Mouse (Mus musculus) heart, embryonic 10.5 days (tissue): ENCODE results near the gene Gdi1. TPM values are rescaled to one million over a fixed set of nuclear protein-coding genes. Genes with fewer than 3 reads are reported as not detected.

ENCODE experiments used
- DNase-seq: peaks from one replicate; pipeline ENCODE4 v3.0.0-alpha.2; 2017; ENCODE audit warnings: low spot score
- H3K27ac ChIP-seq: fragments of 300-500 bp; sonication (generic); 2 replicates; pipeline ENCODE4 v1.5.1; 2016; ENCODE audit warnings: mild to moderate bottlenecking
- H3K27me3 ChIP-seq: fragments of 300-500 bp; sonication (generic); 2 replicates; pipeline ENCODE4 v1.6.1; 2016; ENCODE audit warnings: mild to moderate bottlenecking; ENCODE audit not compliant: poor library complexity, insufficient read depth, severe bottlenecking
- H3K36me3 ChIP-seq: fragments of 300-500 bp; sonication (generic); 2 replicates; pipeline ENCODE4 v1.6.1; 2016; ENCODE audit warnings: mild to moderate bottlenecking, moderate library complexity
- H3K4me1 ChIP-seq: fragments of 300-500 bp; sonication (generic); 2 replicates; pipeline ENCODE4 v1.6.1; 2016; ENCODE audit warnings: mild to moderate bottlenecking
- H3K4me3 ChIP-seq: fragments of 300-500 bp; sonication (generic); 2 replicates; pipeline ENCODE4 v1.5.1; 2016; ENCODE audit warnings: mild to moderate bottlenecking, moderate library complexity
- H3K9me3 ChIP-seq: fragments of 300-500 bp; sonication (generic); 2 replicates; pipeline ENCODE4 v1.6.1; 2016; ENCODE audit warnings: mild to moderate bottlenecking, moderate library complexity
- WGBS: fragments of 180-500 bp; shearing (Covaris S2); methylation state at CpG from one replicate; pipeline ENCODE4 v1.1.7; 2016; 5-methylcytosine and 5-hydroxymethylcytosine counted together
- polyA plus RNA-seq: library from polyadenylated mRNA; unstranded; fragments of >200 nt; fragmentation: Nextera tagmentation; extraction: Ambion mirVana; gene quantifications from 2 replicates; pipeline ENCODE4 v1.2.1, GENCODE M21; 2016

Gdi1 gene
- polyA plus RNA-seq, 1 experiment from 2014 or later: 194 TPM

DNA sequence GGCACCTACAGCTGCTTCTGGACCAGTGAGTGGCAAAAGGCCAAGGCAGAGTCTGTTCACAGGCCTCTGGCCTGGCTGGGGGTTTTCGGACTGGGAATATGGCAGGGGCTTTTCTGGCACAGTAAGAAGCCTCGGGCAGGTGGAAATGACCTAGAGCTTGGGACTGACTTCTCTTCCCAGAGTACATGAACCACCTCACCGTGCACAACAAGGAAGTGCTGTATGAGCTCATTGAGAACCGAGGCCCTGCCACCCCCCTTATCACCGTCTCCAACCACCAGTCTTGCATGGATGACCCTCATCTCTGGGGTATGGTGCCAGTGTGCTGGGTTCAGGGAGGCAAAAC lies 21.7 kb upstream of the Gdi1 start:
- Histone ChIP-seq H3K27me3 (no peaks in the 10 kb centered on the region), H3K4me1 (peaks cover 7% of the 10 kb centered on the region; the same call in 1 of the 2 replicates), H3K4me3 (peak overlapping the region; percentile 71), H3K36me3 (peaks cover 2% of the 10 kb centered on the region; the same call in 1 of the 2 replicates), H3K27ac (peak overlapping the region; percentile 88), H3K9me3 (no peaks in the 10 kb centered on the region)
- WGBS: 36% methylated on average over 5 of the region's 5 CpGs
- DNase-seq: no peak

DNA sequence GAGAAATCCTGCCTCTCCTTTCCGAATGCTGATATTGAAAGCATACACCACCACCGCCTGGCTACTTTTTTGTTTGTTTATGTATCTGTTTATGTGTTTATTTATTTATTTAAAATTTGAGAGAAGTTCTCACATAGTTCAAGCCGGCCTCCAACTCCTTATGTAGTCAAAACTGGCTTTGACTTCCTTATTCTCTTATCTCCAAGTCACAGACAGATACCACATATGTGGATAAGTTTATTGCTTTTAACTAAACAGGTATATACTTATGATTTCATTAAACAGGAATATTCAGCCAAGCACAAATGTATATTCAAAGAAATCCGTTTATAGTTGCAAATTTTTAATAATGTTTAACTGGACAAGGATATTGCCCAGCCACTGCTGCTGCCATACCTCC lies 11.4 kb upstream of the Gdi1 start:
- DNase-seq: no peak
- 77% methylated on average over 4 of the region's 4 CpGs for WGBS
- H3K27me3 ChIP-seq: no peaks in the 10 kb centered on the region
- no peaks in the 10 kb centered on the region for H3K9me3 ChIP-seq
- no peak overlapping the region for H3K27ac ChIP-seq
- H3K4me1 ChIP-seq: no peaks in the 10 kb centered on the region
- H3K4me3 ChIP-seq: no peak overlapping the region
- H3K36me3 ChIP-seq: peaks cover 12% of the 10 kb centered on the region; the same call in 1 of the 2 replicates

DNA sequence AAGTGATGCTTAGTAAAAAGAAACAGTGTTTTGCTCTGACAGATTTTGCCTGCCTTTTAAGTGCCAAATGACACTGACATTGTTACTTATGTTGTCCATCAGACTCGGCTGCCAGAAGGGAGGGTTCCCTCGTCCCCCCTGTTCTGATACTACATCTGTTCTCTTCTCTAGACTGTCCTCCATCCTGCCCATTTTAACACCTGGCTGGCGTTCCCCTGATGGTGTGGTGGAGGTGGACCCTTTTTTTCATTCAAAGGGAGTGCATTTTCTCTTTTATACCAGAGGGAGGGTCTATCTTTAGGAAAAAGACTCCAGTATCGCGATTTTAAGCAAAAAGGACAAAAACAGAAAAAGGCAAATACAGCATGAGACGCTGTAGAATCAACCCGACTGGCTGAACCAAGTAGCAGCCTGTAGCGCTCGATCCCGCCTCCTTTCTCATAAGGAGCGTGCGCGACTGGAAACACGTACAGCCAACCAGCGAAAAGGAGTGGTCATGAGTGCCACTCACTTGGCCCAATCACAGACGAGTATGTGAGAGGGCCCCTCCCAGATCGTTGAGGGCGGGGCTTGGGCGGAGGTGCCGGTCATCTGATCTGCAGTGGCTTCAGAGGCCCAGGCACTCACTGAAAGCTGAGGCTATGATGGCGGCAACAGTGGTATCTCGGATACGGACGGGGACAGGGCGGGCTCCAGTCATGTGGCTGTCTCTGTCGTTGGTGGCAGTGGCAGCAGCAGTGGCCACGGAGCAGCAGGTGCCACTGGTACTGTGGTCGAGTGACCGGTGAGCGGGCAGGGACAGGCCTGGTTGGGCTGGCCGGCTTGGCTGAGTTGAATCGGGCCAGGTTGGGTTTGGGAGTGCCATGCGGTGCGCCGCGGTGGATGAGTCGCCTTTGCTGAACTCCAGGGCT lies 8.0 kb upstream of the Gdi1 start, which contains the start of gene Atp6ap1:
TSS of gene Atp6ap1 (plus strand) at position 560 of the 911 bp plus-strand sequence.
- H3K4me1 ChIP-seq: no peaks in the 10 kb centered on the region
- H3K36me3 ChIP-seq: peaks cover 26% of the 10 kb centered on the region
- H3K27ac ChIP-seq: peak within 1 kb of the TSS; percentile 90
- peak; percentile 97 for DNase-seq
- peak within 1 kb of the TSS; percentile 79 for H3K4me3 ChIP-seq
- no peaks in the 10 kb centered on the region for H3K27me3 ChIP-seq
- 13% methylated on average over 37 of the region's 37 CpGs for WGBS
- no peaks in the 10 kb centered on the region for H3K9me3 ChIP-seq

DNA sequence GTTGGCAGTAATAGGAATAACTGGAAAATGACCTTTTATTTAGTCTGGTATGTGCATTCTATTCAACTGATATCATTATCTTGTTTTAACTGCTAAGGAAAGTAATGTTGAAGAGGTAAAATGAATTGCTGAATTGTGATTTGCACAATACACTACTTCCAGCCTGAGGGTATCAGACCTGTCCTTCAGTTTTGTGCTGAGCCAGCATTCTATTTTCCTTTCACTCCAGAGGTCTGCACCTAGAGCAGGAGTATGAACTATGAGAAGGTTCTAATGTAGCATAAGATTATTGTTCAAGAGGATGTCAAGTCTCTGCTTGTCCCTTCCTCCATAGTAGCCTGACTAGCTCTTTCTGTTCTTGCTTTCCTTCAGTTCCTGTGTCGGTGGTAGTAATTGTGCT lies 6.5 kb upstream of the Gdi1 start:
- no peak overlapping the region for H3K27ac ChIP-seq
- H3K4me1 ChIP-seq: no peaks in the 10 kb centered on the region
- no peak for DNase-seq
- H3K4me3 ChIP-seq: no peak overlapping the region
- no peaks in the 10 kb centered on the region for H3K27me3 ChIP-seq
- peaks cover 42% of the 10 kb centered on the region for H3K36me3 ChIP-seq
- H3K9me3 ChIP-seq: no peaks in the 10 kb centered on the region
- WGBS: 87% methylated on average over 1 of the region's 1 CpGs

DNA sequence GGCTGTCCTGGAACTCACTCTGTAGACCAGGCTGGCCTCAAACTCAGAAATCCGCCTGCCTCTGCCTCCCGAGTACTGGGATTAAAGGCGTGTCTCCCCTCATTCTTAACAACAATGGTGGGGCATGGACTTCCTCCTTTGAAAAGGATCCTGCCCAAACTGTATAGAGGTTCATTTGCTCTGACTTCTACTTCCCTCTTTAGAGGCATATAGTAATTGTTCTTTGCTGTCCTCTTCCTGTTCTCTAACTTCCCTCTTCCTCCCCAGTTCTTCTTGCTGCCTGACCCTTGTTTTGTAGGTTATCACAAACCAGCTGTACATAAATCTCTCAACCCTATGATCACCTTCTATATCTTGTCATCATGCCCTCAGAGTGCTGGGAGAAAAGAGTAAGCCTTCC lies 5.1 kb upstream of the Gdi1 start:
- no peaks in the 10 kb centered on the region for H3K4me1 ChIP-seq
- 77% methylated on average over 3 of the region's 3 CpGs for WGBS

DNA sequence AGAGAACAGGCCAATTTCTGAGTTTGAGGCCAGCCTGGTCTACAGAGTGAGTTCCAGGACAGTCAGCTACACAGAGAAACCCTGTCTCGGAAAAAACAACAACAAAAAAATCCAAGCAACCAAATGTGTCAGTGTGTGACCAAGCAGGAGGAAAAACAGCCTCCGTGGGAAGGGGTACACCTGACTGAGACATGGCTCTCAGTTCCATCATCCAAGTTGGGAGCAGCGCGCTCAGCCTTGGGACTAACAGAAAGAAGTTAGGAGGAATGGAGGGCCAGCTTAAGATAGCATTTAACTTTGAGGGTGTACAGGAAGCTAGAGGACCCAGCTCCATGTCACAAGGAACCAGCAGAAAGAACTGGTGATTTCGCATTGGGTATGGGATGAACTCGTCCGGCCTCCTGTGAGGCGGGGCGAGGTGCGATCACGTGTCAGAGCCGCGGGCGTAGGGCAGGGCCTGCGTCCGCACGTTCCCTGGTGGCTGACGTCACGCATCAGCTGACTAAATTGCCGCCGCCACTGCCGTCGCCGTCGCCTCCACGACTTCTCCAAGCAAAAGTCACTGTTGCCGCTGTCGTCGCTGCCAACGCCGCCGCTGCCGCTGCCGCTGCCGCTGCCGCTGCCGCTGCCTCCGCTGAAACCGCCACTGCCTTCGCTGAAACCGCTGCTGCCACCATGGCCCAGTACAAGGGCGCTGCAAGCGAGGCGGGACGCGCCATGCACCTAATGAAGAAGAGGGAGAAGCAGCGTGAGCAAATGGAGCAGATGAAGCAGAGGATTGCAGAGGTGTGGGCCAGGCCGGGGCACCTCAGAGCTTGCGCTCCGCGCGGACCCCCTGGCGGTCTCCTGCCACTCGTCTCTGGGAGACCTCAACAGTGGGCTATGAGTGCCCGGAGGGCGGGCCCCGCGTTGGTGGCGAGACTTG lies 8.0 kb downstream of the Gdi1 start, which contains the start of gene Fam50a:
TSS of gene Fam50a (plus strand) at position 494 of the 925 bp plus-strand sequence.
- Histone ChIP-seq H3K27me3 (no peaks in the 10 kb centered on the region; the same call in 1 of the 2 replicates), H3K9me3 (no peaks in the 10 kb centered on the region), H3K36me3 (peaks cover 46% of the 10 kb centered on the region), H3K4me1 (peaks cover 3% of the 10 kb centered on the region; the same call in 1 of the 2 replicates), H3K27ac (peak within 1 kb of the TSS; percentile 89), H3K4me3 (peak within 1 kb of the TSS; percentile 73)
- WGBS: 20% methylated on average over 59 of the region's 59 CpGs
- DNase-seq: peak; percentile 92

More for the DNA sequence above, 5.1 kb upstream of the Gdi1 start:
- no peak for DNase-seq
- 0 out of 2 replicates have a peak, but pooled peaks cover under 1% of the 10 kb centered on the region for H3K27me3 ChIP-seq
- no peak overlapping the region for H3K4me3 ChIP-seq
- peaks cover 51% of the 10 kb centered on the region for H3K36me3 ChIP-seq
- no peaks in the 10 kb centered on the region for H3K9me3 ChIP-seq
- no peak overlapping the region for H3K27ac ChIP-seq

DNA sequence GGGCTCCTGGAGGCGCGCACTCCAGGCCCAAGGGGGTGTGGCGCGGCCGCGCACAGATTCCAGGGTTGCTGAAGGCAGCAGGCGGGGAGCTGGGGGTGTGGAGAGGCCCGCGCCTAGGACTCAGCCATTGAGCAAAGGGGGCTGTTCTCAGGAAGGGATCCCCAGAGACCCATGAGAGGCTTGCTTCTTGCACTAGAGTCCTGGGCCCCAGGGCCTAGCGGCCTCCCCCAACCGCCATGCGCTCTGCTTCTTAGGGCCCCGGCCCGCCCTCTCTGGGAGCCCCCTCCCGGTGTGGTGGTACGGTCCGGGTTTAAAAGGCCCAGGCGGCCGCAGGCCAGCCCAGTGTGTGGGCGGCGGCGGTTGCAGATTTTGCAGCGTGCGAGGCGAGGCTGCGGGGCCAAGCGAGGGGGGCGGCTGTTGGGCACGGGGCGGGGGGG lies 23.9 kb downstream of the Gdi1 start, which contains the start of gene Plxna3:
TSS of gene Plxna3 (plus strand) at position 342 of the 437 bp plus-strand sequence.
- peaks cover 4% of the 10 kb centered on the region; the same call in 1 of the 2 replicates for H3K27me3 ChIP-seq
- H3K36me3 ChIP-seq: peaks cover 13% of the 10 kb centered on the region; the same call in 1 of the 2 replicates
- peak within 1 kb of the TSS; percentile 92 for H3K27ac ChIP-seq
- peak; percentile 83 for DNase-seq
- H3K4me1 ChIP-seq: peaks cover 11% of the 10 kb centered on the region
- no peaks in the 10 kb centered on the region for H3K9me3 ChIP-seq
- H3K4me3 ChIP-seq: peak within 1 kb of the TSS; percentile 62
- WGBS: 14% methylated on average over 29 of the region's 30 CpGs

DNA sequence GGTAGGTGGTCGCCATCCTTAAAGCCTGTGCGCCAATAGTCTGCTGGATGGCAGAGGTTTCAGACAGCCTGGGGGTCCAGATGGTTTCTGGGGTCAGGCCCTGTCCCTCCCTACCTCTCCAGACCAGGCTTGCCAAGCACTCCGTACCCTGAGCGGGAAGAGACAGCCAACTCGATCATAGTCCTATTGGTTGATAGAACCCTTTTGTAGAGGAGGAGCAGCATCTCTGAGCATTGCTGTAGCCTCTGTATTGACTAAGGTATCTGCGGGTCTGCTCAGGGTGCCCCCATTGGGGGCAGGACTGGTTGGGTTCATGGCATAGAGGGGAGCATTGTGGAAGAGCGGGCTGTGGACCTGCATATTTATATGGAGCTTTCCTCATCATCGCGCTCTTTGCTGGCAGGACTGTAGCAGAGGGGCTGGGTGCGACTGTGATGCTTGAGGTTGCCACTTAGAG lies 24.4 kb downstream of the Gdi1 start:
- peaks cover 18% of the 10 kb centered on the region for H3K36me3 ChIP-seq
- peak overlapping the region; percentile 62 for H3K4me3 ChIP-seq
- no peaks in the 10 kb centered on the region for H3K9me3 ChIP-seq
- peaks cover 11% of the 10 kb centered on the region for H3K4me1 ChIP-seq
- H3K27me3 ChIP-seq: peaks cover 4% of the 10 kb centered on the region; the same call in 1 of the 2 replicates
- H3K27ac ChIP-seq: peak overlapping the region; percentile 92
- WGBS: 17% methylated on average over 10 of the region's 10 CpGs
- no peak for DNase-seq

DNA sequence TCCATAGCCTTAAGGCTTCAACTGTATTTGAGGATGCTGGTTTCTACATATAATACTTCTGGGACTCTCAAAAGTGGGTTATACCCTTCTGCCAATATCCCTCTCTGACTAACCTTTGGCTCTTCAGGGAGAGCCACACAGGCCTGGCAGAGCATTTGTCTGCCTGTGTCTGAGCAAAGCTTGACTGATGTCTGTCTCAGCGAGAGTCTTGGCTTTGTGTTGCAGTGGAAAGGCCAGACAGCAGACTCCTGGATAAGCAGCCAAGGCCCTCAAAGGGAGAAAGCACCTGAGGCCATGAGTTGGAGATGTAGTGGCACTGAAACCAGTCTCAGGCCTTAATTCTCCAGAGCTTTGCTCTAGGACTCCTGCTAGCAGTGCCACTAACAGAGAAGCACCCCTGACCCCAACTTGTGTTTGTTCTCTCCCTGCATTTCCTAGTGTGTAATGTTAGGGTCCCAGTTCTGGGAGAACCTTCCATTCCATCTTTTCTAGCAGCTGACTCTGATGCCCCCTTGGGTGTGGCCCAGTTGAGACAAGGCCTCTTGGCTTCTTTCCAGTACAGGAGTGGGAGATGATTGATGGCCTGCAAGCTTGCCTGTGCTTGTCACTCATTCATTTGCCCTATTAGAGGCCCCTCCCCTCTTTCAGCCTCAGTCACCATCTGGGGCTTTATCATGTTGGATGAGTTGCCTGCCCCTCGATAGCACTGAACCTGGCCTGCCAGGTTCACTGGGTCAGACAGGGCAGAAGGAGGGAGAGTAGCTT lies 25.6 kb downstream of the Gdi1 start:
- Histone ChIP-seq H3K27me3 (peaks cover 4% of the 10 kb centered on the region; the same call in 1 of the 2 replicates), H3K4me3 (peak overlapping the region; percentile 62), H3K27ac (no peak overlapping the region), H3K4me1 (peaks cover 11% of the 10 kb centered on the region), H3K9me3 (no peaks in the 10 kb centered on the region), H3K36me3 (peaks cover 23% of the 10 kb centered on the region)
- DNase-seq: no peak
- WGBS: 47% methylated on average over 2 of the region's 2 CpGs

DNA sequence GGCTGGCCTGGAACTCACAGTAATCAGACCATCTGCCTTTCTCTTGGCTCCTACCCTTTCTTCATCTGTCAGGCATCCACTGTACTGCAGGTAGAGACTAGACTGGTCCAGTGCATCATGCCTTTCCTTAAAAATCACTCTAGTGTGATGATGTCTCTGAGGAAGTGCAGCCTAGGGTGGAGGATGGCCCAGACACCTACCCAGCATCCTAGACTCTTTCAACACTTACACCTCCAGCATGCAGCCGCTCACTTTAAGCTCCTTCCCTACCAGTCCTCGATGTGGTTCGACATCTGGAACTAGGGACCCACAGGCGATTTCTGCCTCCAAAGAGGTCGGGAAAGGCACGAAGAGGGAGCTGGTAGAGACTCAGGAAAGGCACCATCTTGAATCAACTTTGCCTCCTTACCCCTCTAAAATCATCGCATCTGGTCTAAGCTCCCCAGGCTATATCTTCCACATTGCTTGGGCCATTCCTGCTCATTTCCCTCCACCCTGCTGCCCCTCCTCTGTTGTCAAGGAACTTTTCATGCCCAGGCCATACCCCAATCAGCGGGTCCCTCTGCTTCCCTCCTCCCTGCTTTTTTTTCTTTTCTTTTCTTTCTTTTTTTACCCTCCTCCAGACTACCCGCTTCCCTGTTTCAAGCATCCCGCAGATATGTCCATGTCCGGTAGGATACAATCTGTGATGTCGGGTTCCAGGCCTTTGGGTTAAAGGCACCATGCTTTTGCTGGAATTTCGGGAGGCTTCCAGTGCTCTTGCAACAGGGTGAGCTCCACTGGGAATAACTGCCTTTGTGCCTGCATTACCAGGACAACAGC lies 48.1 kb downstream of the Gdi1 start:
- Histone ChIP-seq H3K27me3 (no peaks in the 10 kb centered on the region), H3K4me1 (0 out of 2 replicates have a peak, but pooled peaks cover 3% of the 10 kb centered on the region), H3K36me3 (no peaks in the 10 kb centered on the region), H3K27ac (peak overlapping the region; percentile 76), H3K9me3 (no peaks in the 10 kb centered on the region), H3K4me3 (peak overlapping the region; percentile 62)
- 22% methylated on average over 13 of the region's 13 CpGs for WGBS
- DNase-seq: no peak

DNA sequence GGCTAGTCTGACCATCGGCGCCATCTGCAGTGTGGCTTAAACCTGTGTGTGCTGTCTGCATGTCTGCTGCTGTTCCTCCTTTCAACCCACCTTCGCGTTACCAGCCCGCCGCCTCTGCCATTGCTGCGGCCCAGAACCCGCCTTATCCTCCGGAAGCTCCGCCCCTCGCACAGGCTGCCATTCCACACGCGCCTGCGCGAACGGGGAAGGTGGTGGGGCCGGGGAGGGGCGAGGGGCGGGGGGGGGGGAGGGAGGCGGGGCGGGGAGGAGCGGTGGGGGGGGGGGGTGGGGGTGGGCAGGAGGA lies 48.6 kb downstream of the Gdi1 start, which contains the start of gene Lage3:
TSS of gene Lage3 (minus strand) at position 152 of the 304 bp plus-strand sequence.
- Histone ChIP-seq H3K36me3 (no peaks in the 10 kb centered on the region), H3K27ac (peak within 1 kb of the TSS; percentile 76), H3K4me3 (peak within 1 kb of the TSS; percentile 62), H3K9me3 (no peaks in the 10 kb centered on the region), H3K27me3 (no peaks in the 10 kb centered on the region), H3K4me1 (0 out of 2 replicates have a peak, but pooled peaks cover 3% of the 10 kb centered on the region)
- DNase-seq: peak; percentile 84
- WGBS: 29% methylated on average over 7 of the region's 22 CpGs
